Mouse (Mus musculus) frontal cortex, adult (tissue): ENCODE data around the gene Rxfp4.

ENCODE experiments used
- ATAC-seq: cut with Nextera tagmentation; 2 replicates; pipeline ENCODE4 v1.9.2; 2017; ENCODE audit warnings: mild to moderate bottlenecking, moderate library complexity, mixed read lengths; ENCODE audit not compliant: low TSS enrichment

The Rxfp4 gene

GRCm38 (mm10) chr3:88652846-88653515, at the start of gene Rxfp4:
Rxfp4 (minus strand) TSS chr3:88653142.
- no peak for ATAC-seq

- peak; percentile 9; the same call in 1 of the 2 replicates for ATAC-seq
These were observed 48.3 kb upstream of the Rxfp4 start for GRCm38 (mm10) chr3:88701222-88701621.

- ATAC-seq, result no peak
These were observed 47.3 kb upstream of the Rxfp4 start for GRCm38 (mm10) chr3:88700247-88700646.

DNA sequence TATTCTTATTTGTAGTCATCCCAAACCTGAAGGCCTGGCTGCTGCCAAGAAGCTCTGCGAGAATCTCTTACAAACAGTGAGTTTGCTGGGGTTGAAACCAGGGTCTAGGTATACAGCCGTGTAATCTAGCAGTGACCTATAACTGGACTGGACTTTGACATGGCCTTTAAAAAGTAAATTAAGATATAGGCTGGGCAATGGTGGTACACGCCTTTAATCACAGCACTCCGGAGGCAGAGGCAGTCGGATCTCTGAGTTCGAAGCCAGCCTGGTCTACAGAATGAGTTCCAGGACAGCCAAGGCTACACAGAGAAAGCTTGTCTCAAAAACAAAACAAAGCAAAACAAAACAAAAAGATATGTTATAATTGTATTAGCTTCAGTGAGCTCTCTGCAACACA, 45.9 kb upstream of the Rxfp4 start:
- no peak for ATAC-seq

GRCm38 (mm10) chr3:88698051-88698450, 45.1 kb upstream of the Rxfp4 start:
- ATAC-seq, result no peak

- ATAC-seq, result no peak
These were observed 42.6 kb upstream of the Rxfp4 start for GRCm38 (mm10) chr3:88695545-88695944.

DNA sequence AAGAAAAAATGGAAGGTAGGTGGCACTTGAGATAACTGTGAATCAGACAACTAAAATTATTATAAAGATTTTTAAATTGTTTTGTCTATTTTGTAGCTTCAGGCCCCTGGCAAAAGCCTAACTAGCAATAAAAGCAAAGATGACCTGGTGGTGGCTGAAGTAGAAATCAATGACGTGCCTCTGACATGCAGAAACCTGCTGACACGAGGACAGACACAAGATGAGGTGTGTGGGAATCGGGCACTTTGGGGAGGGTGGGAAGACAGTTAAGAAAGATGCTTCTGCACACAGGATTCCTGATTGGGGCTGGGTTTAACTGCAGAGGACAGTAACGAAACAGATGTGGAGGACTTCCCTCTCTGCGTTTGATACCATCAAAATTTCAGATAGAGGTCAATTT, 36.1 kb upstream of the Rxfp4 start:
- no peak for ATAC-seq

- ATAC-seq, result no peak
These were observed 34.0 kb upstream of the Rxfp4 start for GRCm38 (mm10) chr3:88686734-88687611.

- ATAC-seq, result peak; percentile 69
These were observed 33.1 kb upstream of the Rxfp4 start for GRCm38 (mm10) chr3:88685958-88686451.

DNA sequence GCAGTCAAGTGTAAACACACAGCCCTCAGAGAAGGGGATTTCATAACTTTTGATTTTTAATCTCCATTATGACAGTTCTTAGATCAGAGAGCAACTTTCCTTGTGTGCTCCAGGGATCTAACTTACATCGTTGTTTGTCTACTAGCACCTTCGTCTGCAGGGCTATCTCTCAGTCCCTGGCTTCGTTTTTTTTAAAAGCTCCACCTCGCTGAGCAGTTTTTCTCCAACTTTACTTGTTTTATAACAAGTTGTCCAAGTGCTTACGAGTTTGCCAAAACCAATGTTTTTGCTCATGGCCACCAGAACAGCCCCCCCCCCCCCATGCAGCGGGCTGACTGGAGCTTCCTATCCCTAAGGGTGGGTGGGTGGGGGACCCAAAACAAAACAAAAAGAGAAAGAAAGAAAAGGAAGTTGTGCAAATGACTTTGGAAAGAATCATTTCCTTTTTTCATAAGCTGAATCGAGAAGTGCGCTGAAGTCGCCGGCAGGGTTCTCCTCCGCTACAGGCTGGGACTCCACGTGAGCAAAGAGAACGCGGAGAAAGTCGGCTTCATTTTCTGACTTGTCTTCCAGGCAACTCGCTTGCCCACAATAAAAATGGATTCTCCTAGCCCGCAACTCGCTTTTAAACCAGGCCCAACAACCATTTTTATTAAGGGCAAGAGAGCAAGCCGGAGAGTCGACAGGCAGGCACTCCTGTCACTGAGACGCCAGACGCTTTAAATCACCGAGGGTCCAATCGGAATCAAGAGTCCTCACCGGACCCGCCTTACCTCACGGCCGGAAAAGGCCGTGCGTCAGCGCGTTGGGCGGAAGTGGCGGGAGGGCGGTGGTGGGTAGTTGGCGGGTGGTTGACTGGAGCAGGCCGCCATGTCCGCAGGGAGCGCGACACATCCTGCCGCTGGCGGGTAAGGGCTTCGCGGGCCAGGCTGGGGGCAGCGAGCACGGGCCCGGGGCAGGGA, 32.3 kb upstream of the Rxfp4 start, which contains the start of gene Khdc4:
Gene Khdc4, plus strand, starts transcription at position 824 of the 962 bp plus-strand sequence.
- ATAC-seq, result peak; percentile 99

DNA sequence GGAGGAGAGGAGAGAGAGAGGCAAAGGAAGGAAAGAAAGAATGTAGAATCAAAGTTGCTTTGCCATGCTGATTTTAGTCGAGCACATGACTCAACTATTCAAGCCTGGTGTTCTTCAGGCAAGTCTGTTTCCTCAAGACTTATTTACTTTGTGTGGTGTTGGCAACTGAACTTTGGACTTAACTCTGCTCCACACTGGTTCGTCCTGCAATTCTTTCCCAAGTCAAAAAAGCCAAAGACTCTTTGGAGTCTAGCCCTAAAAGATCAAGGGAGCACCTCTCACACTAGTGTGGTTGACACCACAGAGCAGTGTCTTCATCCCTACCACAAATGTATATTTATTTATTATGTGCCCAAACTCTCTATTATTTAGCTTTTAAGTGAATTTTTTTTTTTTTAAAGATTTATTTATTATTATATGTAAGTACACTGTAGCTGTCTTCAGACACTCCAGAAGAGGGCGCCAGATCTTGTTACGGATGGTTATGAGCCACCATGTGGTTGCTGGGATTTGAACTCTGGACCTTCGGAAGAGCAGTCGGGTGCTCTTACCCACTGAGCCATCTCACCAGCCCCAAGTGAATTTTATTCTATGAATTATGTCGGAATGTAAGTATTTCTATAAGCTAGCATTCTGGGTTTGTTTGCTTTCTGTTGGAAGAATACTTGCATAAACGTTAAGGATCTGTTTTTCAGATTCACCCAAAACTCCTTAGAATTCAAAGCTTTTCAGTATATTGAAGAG, 31.5 kb upstream of the Rxfp4 start:
- ATAC-seq, result no peak

DNA sequence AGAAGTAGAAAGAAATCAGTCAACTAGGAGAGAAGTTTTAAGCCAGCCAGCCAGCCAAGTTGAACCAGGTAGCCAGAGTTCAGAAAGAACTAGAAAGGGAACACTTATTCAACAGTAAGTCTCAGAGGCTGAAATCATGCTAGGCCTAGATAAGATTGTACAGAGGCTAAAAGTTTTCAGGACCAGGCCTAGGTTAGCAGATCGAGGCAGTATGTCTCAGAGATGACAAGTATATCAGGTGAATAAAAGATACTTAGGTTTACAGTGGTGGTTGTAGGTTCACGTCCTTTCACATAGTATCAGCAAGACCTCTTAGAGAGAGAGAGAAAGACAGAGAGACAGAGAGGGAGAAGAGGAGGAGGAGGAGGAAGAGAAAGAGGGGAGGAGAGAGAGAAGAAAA, 30.9 kb upstream of the Rxfp4 start:
- no peak for ATAC-seq

DNA sequence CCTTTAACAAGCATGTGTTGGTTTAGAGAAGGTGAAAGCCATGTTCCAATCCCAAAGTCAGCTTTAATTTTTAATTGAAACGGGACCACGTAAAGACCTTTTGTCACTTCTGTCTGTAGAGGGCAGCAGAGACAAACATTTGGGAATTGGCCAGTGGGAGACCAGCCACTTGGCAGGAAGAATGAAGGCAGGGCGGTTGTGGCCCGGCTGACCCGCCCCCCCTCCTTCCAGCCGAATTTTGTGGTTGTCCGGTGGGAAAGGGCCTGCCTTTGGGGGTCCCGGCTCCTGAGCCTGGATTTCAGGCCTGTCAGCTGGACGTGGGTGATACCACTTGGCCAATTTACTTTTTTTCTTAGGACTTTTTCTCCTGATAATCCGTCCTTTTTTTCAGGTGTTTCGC, 24.5 kb upstream of the Rxfp4 start:
- no peak; the same call in 1 of the 2 replicates for ATAC-seq

DNA sequence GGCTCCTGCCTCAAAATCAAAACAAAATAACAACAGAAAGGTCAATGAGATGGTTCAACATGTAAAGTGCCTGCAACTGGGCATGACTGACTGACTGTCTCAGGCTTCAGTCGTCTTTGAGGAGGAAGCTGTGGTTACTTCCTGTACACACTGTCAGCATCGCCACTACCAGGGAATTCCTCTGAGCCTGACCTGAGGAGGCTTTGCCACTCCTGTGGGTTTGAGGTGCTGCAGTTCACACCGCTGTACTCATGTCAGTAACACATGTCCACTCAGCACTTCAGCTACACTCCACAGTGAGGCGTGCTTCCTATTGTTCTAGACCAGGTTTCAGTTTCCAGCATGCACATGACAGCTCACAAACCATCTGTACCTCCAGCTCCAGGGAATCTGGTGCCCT, 11.2 kb upstream of the Rxfp4 start:
- no peak for ATAC-seq

DNA sequence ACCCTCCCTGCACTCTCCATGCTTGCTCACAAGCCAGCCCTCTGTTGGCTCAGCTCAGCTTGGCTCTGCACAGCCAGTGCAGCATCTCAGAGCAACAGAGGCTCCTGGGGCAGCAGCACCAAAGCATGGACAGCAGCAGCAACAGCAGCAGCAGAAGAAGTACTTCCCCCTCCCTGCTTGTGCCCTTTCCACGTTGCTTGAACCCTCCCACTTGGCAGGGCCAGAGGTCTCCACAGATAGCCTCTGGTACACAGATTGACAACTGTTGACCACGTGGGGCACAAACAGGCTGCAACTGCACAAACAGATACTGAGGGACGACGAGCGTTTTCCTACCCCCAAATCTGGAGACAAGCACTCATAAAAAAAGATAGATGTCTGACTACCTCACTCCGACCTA, 6.9 kb upstream of the Rxfp4 start:
- no peak for ATAC-seq

DNA sequence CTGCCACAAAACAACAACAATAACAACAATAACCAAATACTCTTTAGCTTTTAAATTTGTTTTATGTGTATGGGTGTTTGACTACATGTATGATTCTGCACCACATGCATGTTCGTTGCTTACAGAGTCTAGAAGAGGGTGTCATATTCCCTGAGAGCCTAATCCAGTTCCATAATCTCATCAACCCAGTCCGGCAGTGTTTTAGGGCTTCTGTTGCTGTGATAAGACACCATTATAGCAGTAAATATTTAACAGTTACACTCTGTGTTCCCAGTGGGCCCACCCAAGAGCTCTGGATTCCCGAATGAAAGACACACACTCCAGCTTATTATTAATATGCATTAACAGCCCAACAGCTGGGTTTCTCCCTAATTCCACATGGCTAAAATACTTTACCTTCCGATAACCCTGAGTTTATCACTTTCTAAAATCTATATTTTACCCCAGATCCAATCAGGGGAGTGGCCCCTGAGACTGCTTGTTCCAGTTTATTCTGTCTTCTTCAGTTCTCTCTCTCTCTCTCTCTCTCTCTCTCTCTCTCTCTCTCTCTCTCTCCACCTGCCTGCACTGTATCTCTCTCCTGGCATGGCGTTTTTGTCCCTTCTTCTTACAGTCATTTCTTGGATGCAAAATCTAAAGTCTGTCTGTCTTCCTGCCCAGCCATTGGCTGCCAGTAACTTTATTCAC, 5.6 kb upstream of the Rxfp4 start:
- no peak for ATAC-seq

- ATAC-seq, result no peak
These were observed 2.7 kb upstream of the Rxfp4 start for GRCm38 (mm10) chr3:88655619-88656018.

DNA sequence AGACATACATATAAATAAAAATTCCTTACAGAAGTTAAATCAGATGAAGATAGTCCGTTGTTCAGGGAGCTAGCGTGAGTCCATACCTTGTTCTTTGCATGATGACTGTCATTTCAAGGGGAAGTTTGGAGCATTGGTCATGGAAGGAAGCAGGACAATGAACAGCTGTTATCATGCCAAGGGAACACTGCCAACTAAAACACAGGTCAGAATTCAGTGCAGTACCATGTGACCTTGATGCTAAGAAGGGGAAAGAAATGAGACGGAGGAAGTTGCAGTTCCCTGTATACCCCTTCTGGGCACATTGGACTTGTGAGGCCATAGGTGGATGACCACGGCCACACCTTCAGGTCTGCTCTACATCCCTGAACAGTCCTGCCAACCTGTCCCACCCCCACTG, 1.7 kb upstream of the Rxfp4 start:
- ATAC-seq, result no peak

GRCm38 (mm10) chr3:88653516-88654370, 801 bp upstream of the Rxfp4 start:
- ATAC-seq, result no peak
